ENCODE assay signal across 19 mouse cellular contexts in the genomic region with DNA sequence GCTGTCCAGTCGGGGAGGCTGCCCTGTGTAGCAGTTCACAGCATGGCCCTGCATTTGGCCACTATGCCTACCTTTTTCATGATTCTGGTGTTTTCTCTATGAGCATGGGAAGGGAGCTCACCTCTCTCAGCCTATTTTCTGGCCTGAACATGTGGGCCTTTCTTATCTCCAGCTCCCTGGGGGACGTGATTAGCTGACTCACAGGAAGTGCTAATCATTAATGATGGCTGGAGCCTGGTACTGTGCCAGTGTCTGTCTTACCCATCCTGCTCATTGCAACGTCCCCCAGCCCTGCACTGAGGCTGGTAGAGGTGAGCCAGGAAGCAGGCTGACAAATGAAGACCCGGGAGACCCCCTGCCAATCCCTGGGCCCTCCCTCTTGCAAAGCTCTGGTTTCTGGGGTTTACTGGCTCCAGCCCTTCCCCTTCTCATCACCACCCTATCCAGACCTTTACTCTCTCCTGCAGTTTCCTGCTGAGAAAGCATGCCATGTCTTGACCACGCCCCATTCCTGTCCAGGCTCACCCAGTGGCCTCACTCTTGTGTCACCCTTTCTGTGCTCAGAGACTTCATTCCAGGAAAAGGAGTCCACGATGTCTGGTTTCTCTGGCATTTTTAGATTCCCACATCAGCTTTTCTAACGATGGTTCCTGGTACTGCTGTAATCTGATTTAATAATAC.
DNase-seq lines count a peak whose midpoint lies in the region; ATAC-seq and TF ChIP-seq lines count a peak whose summit lies in the region.
"Had no signal": no experiment of that assay in that cellular context is flagged by ENCODE, and none has a peak within 500 bp of the region (broad histone marks: within the 10 kb centered on the region; RNA-seq: fewer than 3 reads in every experiment).

No protein-coding gene starts in this region.

- no peak for TF ChIP-seq CTCF in intestine, postnatal 0 days (IDR thresholded peaks at IDR 0.05; ENCODE audit: low read depth)

- 57% methylated on average over 7 of the region's 7 CpGs for WGBS in kidney, embryonic 15.5 days
- WGBS in intestine, postnatal 0 days, result 32% methylated on average over 7 of the region's 7 CpGs
- 72% methylated on average over 7 of the region's 7 CpGs for WGBS in midbrain, embryonic 14.5 days

- no peaks in the 10 kb centered on the region for H3K9me3 ChIP-seq in kidney, embryonic 15.5 days (replicated peaks)
- H3K9me3 ChIP-seq in intestine, postnatal 0 days (ENCODE audit: control insufficient read depth), result no peaks in the 10 kb centered on the region
- no peaks in the 10 kb centered on the region for H3K9me3 ChIP-seq in midbrain, embryonic 14.5 days (ENCODE audit: control insufficient read depth, low read length)
- H3K9me3 ChIP-seq: limb, embryonic 13.5 days; neural tube, embryonic 15.5 days had no signal

- H3K4me1 ChIP-seq in kidney, embryonic 15.5 days, result peaks cover 8% of the 10 kb centered on the region
- no peaks in the 10 kb centered on the region for H3K4me1 ChIP-seq in intestine, postnatal 0 days (replicated peaks; ENCODE audit: control insufficient read depth, insufficient read depth, low read length)
- no peaks in the 10 kb centered on the region for H3K4me1 ChIP-seq in midbrain, embryonic 14.5 days (ENCODE audit: control insufficient read depth, insufficient read depth, low read length)

- H3K4me2 ChIP-seq in kidney, embryonic 15.5 days, result no peak overlapping the region
- 0 out of 2 replicates have a peak overlapping the region, but pooled peaks have one; percentile 17 for H3K4me2 ChIP-seq in intestine, postnatal 0 days (replicated peaks; ENCODE audit: low read depth)
- H3K4me2 ChIP-seq in midbrain, embryonic 14.5 days (ENCODE audit: low read length), result no peak overlapping the region
- H3K4me2 ChIP-seq: hindbrain, embryonic 14.5 days; limb, embryonic 13.5 days; neural tube, embryonic 15.5 days had no signal

- H3K4me3 ChIP-seq in kidney, embryonic 15.5 days (replicated peaks), result no peak overlapping the region
- H3K4me3 ChIP-seq in intestine, postnatal 0 days (ENCODE audit: low read depth, low read length), result no peak overlapping the region
- H3K4me3 ChIP-seq in midbrain, embryonic 14.5 days (replicated peaks; ENCODE audit: low read depth, low read length), result no peak overlapping the region
- H3K4me3 ChIP-seq: left cerebral cortex, adult 2 months; limb, embryonic 13.5 days; megakaryocyte, embryonic 14.5 days; neural tube, embryonic 15.5 days had no signal

- H3K27ac ChIP-seq in kidney, embryonic 15.5 days, result no peak overlapping the region
- H3K27ac ChIP-seq in intestine, postnatal 0 days (ENCODE audit: low read depth, low read length), result 0 out of 2 replicates have a peak overlapping the region, but pooled peaks have one; percentile 54
- H3K27ac ChIP-seq in midbrain, embryonic 14.5 days (replicated peaks; ENCODE audit: low read depth, low read length), result no peak overlapping the region
- H3K27ac ChIP-seq: hindbrain, embryonic 14.5 days; left cerebral cortex, adult 2 months; limb, embryonic 13.5 days; neural tube, embryonic 15.5 days had no signal

- no peak overlapping the region for H3K9ac ChIP-seq in kidney, embryonic 15.5 days
- no peak overlapping the region for H3K9ac ChIP-seq in intestine, postnatal 0 days (ENCODE audit: low read depth, low read length)
- no peak overlapping the region for H3K9ac ChIP-seq in midbrain, embryonic 14.5 days (replicated peaks; ENCODE audit: low read length)
- H3K9ac ChIP-seq: hindbrain, embryonic 14.5 days; limb, embryonic 13.5 days; liver, postnatal 0 days; neural tube, embryonic 15.5 days had no signal

- peak; percentile 12 for DNase-seq in adrenal gland, postnatal 14 days
- no peak for DNase-seq in adrenal gland, postnatal 4 days (ENCODE audit: low spot score in 2 of 2)
- DNase-seq in kidney, postnatal 36 days, result peak; percentile 17 to 18
- peak; percentile 18 for DNase-seq in MN1 (ENCODE audit: low spot score)
- no peak for DNase-seq in frontal cortex, postnatal 36 days (ENCODE audit: low spot score in 2 of 2)
- no peak for DNase-seq in midbrain, embryonic 14.5 days
- DNase-seq: B cell, adult 2 months; cerebellum, adult 2 months; gastrocnemius, postnatal 25 days; liver, postnatal 0 days; thymus, adult 2 months had no signal

- H3K36me3 ChIP-seq in kidney, embryonic 15.5 days, result no peaks in the 10 kb centered on the region
- no peaks in the 10 kb centered on the region for H3K36me3 ChIP-seq in intestine, postnatal 0 days (ENCODE audit: control insufficient read depth, insufficient read depth)
- no peaks in the 10 kb centered on the region for H3K36me3 ChIP-seq in midbrain, embryonic 14.5 days (ENCODE audit: control insufficient read depth, insufficient read depth, low read length)
- H3K36me3 ChIP-seq: limb, embryonic 13.5 days; neural tube, embryonic 15.5 days had no signal

- ATAC-seq in kidney, embryonic 15.5 days (replicated peaks; ENCODE audit: low FRiP score), result no peak
- ATAC-seq in intestine, postnatal 0 days, result peak; percentile 95
- ATAC-seq in midbrain, embryonic 14.5 days (ENCODE audit: low FRiP score, low TSS enrichment), result no peak
- ATAC-seq: activated CD4-positive, CD25-positive, alpha-beta regulatory T cell, adult 4 months; liver, postnatal 0 days had no signal

- no peaks in the 10 kb centered on the region for H3K27me3 ChIP-seq in kidney, embryonic 15.5 days
- no peaks in the 10 kb centered on the region for H3K27me3 ChIP-seq in intestine, postnatal 0 days (replicated peaks; ENCODE audit: control insufficient read depth, insufficient read depth, low read length)
- no peaks in the 10 kb centered on the region for H3K27me3 ChIP-seq in midbrain, embryonic 14.5 days (ENCODE audit: control insufficient read depth, insufficient read depth, low read length)
- H3K27me3 ChIP-seq: limb, embryonic 13.5 days; neural tube, embryonic 15.5 days had no signal

Comparison
In these comparisons a context has a peak if more than half of its experiments do, and no peak if none do; other contexts are left out.
1. DNase-seq: peak in adrenal gland, postnatal 14 days (single experiment), kidney, postnatal 36 days (2 of 2) and MN1 (single experiment); none in adrenal gland, postnatal 4 days (0 of 2), frontal cortex, postnatal 36 days (0 of 2) and midbrain, embryonic 14.5 days (single experiment).